Mouse (Mus musculus): Measurements from ENCODE around the gene Lix1l. TPM values are rescaled to one million over a fixed set of nuclear protein-coding genes. Genes with fewer than 3 reads are reported as not detected.
A peak's percentile ranks its signal among the peaks of the same experiment; 100 is the strongest.

Gene Lix1l
- polyA plus RNA-seq, 1 experiment: 24.2 TPM

DNA sequence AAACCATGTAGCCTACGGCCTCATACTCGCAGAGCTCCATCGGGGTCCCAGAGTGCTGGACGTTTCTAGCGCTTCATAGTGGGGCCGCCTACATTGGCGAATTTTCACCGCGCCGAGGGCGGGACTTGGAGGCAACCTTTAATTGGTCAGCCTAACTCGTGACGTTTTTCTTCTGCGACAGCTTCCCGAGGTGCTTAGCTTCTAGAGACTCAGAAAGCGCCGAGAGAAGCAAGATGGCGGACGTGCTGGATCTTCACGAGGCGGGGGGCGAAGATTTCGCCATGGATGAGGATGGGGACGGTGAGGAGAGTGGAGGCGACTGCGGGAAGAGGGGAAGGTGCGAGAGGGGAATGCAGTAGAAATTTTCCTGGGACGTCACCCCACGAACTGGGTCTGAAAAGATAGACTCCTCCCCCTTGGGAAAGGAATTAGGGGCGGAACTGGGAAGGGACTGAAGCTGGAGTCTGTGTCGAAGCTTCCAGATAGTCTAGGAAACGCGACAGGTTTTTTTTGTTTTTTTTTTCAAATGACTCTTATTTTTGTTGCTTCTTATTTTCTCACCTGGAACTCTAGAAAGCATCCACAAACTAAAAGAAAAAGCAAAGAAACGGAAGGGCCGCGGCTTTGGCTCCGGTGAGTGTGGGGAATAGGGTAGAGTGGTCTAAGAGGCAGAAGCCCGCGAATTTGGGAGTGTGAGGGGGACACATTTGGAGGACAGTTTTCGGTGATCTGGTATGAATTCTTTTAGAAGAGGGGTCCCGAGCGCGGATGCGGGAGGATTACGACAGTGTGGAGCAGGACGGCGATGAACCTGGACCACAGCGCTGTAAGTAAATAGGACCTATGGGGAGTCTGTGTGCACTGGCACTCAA lies 29.0 kb downstream of the Lix1l start, which contains the start of gene Rbm8a:
Gene Rbm8a, plus strand, starts transcription at position 205 of the 872 bp plus-strand sequence.
- peaks cover 50% of the 10 kb centered on the region for H3K79me2 ChIP-seq (ENCODE audit: control insufficient read depth, insufficient read depth)
- H3K36me3 ChIP-seq (ENCODE audit: control insufficient read depth, insufficient read depth): peaks cover 34% of the 10 kb centered on the region
- no peak for TF ChIP-seq CEBPB (IDR thresholded peaks at IDR 0.05; ENCODE audit: low read depth)
- TF ChIP-seq FOSL1 (IDR thresholded peaks at IDR 0.05; ENCODE audit: insufficient read depth, low read length, poor library complexity, severe bottlenecking): no peak
- peak; percentile 73 for TF ChIP-seq MAX (IDR thresholded peaks at IDR 0.05)
- no peak for TF ChIP-seq MYOG (IDR thresholded peaks at IDR 0.05; ENCODE audit: control insufficient read depth, extremely low read depth, insufficient read length)
- TF ChIP-seq MYOD1 (IDR thresholded peaks at IDR 0.05; ENCODE audit: control insufficient read depth, insufficient read length, low read depth): no peak
- TF ChIP-seq USF1 (IDR thresholded peaks at IDR 0.05; ENCODE audit: low read depth): no peak
- peaks cover 29% of the 10 kb centered on the region for H3K79me3 ChIP-seq (ENCODE audit: low read depth)
- H3K4me3 ChIP-seq (ENCODE audit: insufficient read depth, poor library complexity, severe bottlenecking): peak within 1 kb of the TSS; percentile 78
- peak within 1 kb of the TSS; percentile 85 for H3ac ChIP-seq (ENCODE audit: control insufficient read depth, insufficient read length, low read depth)
- no peaks in the 10 kb centered on the region for H3K27me3 ChIP-seq (ENCODE audit: control insufficient read depth, insufficient read depth, insufficient read length)

DNA sequence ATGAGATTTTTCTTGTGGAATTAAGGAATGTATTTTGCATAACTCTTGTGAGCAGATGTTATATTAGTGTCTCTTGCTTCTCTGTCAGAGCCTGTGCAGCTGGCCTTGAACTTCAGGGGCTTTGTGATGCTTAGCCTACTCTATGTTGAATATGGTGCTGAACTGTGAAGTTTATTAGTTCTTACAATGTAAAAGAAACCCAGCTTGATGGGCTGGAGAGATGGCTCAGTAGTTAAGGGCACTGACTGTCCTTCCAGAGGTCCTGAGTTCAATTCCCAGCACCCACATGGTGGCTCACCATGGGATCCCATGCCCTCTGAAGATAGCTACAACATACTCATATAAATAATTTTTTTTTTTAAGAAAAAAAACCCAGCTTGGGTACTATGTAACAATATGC lies 31.1 kb downstream of the Lix1l start:
- no peak overlapping the region for H3K4me3 ChIP-seq (ENCODE audit: insufficient read depth, poor library complexity, severe bottlenecking)
- H3K79me3 ChIP-seq (ENCODE audit: low read depth): peaks cover 35% of the 10 kb centered on the region
- no peaks in the 10 kb centered on the region for H3K27me3 ChIP-seq (ENCODE audit: control insufficient read depth, insufficient read depth, insufficient read length)
- no peak overlapping the region for H3ac ChIP-seq (ENCODE audit: control insufficient read depth, insufficient read length, low read depth)
- H3K36me3 ChIP-seq (ENCODE audit: control insufficient read depth, insufficient read depth): peaks cover 34% of the 10 kb centered on the region
- H3K79me2 ChIP-seq (ENCODE audit: control insufficient read depth, insufficient read depth): peaks cover 63% of the 10 kb centered on the region
- TF ChIP-seq MYOG (IDR thresholded peaks at IDR 0.05; ENCODE audit: control insufficient read depth, extremely low read depth, insufficient read length) (no peak), USF1 (IDR thresholded peaks at IDR 0.05; ENCODE audit: low read depth) (no peak), FOSL1 (IDR thresholded peaks at IDR 0.05; ENCODE audit: insufficient read depth, low read length, poor library complexity, severe bottlenecking) (no peak), CEBPB (IDR thresholded peaks at IDR 0.05; ENCODE audit: low read depth) (no peak), MAX (IDR thresholded peaks at IDR 0.05) (no peak), CTCF (IDR thresholded peaks at IDR 0.05; ENCODE audit: control insufficient read depth, insufficient read depth, insufficient read length) (no peak), MYOD1 (IDR thresholded peaks at IDR 0.05; ENCODE audit: control insufficient read depth, insufficient read length, low read depth) (no peak)

DNA sequence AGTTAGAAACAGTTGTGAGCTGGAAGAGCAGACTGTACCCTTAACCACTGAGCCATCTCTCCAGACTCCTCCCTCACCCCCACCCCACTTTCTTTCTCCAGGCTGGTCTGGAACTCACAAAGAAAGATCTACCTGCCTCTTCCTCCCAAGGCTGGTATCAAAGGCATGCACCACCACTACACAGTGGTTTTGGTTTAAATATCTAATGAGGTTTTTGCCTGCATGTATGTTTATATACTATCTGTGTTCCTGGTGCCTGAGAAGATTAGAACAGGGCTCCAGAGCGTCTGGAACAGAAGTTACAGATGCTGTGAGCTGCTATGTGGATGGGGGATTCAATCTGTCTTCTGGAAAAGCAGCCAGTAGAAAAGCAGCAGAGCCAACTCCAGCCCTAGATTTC lies 33.1 kb downstream of the Lix1l start:
- Histone ChIP-seq H3K36me3 (ENCODE audit: control insufficient read depth, insufficient read depth) (peaks cover 43% of the 10 kb centered on the region), H3K27me3 (ENCODE audit: control insufficient read depth, insufficient read depth, insufficient read length) (no peaks in the 10 kb centered on the region), H3K79me3 (ENCODE audit: low read depth) (peaks cover 37% of the 10 kb centered on the region), H3K4me3 (ENCODE audit: insufficient read depth, poor library complexity, severe bottlenecking) (no peak overlapping the region), H3K79me2 (ENCODE audit: control insufficient read depth, insufficient read depth) (peaks cover 55% of the 10 kb centered on the region), H3ac (ENCODE audit: control insufficient read depth, insufficient read length, low read depth) (no peak overlapping the region)
- no peak for TF ChIP-seq CTCF (IDR thresholded peaks at IDR 0.05; ENCODE audit: control insufficient read depth, insufficient read depth, insufficient read length)
- no peak for TF ChIP-seq MYOD1 (IDR thresholded peaks at IDR 0.05; ENCODE audit: control insufficient read depth, insufficient read length, low read depth)
- TF ChIP-seq FOSL1 (IDR thresholded peaks at IDR 0.05; ENCODE audit: insufficient read depth, low read length, poor library complexity, severe bottlenecking): no peak
- no peak for TF ChIP-seq MYOG (IDR thresholded peaks at IDR 0.05; ENCODE audit: control insufficient read depth, extremely low read depth, insufficient read length)
- TF ChIP-seq CEBPB (IDR thresholded peaks at IDR 0.05; ENCODE audit: low read depth): no peak
- TF ChIP-seq USF1 (IDR thresholded peaks at IDR 0.05; ENCODE audit: low read depth): no peak
- TF ChIP-seq MAX (IDR thresholded peaks at IDR 0.05): no peak

DNA sequence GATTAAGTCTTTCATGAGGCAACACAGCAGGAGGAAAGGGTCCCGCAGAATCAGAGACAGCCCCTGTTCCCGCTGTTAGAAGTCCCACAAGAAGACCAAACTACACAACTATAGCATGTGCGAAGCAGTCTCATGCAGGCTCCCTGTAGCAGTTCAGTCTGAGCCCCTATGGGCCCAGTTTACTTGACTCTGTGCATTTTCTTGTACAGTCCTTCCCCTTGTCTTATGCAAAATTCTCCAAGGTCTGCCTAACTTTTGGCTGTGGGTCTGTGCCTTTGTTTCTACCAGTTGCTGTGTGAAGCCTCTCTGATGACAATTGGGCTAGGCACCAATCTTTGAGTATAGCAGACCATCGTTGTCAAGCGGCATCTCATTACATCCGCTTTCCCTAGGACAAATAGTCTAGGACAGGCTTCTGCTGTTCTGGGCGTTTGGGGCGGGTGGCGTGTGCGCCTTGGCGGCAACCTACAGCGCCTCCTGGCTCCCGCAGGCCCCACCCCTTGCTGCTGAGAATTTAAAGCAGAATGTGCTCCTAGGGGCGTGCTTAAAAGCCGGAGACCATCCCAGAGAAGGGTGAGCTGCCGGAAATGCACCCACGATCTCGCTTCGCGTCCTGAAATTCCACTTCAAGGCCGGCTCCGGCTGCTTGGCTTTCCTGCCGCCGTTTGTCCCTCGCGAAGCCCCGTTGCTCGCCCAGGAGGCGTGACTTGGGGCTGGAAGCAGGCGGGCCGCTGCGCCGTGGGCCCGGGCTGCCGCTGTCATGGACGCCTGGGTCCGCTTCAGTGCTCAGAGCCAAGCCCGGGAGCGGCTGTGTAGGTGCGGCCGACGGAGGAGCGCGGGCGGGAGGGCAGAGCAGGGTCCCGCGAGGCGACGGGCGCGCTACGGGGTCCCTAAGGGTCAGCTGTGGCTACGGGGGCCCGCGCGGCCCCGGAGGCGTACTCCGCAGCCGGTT lies 34.3 kb downstream of the Lix1l start, which contains the start of the genes Pex11b and Gm42957:
Gene Pex11b, plus strand, starts transcription at position 449 of the 952 bp plus-strand sequence.
Gene Gm42957, plus strand, starts transcription at position 547 of the 952 bp plus-strand sequence.
- Histone ChIP-seq H3K79me2 (ENCODE audit: control insufficient read depth, insufficient read depth) (peaks cover 43% of the 10 kb centered on the region), H3K36me3 (ENCODE audit: control insufficient read depth, insufficient read depth) (peaks cover 47% of the 10 kb centered on the region), H3K4me3 (ENCODE audit: insufficient read depth, poor library complexity, severe bottlenecking) (peak within 1 kb of the TSS; percentile 68), H3ac (ENCODE audit: control insufficient read depth, insufficient read length, low read depth) (peak within 1 kb of the TSS; percentile 84), H3K27me3 (ENCODE audit: control insufficient read depth, insufficient read depth, insufficient read length) (no peaks in the 10 kb centered on the region), H3K79me3 (ENCODE audit: low read depth) (peaks cover 30% of the 10 kb centered on the region)
- TF ChIP-seq CTCF (IDR thresholded peaks at IDR 0.05; ENCODE audit: control insufficient read depth, insufficient read depth, insufficient read length): no peak
- no peak for TF ChIP-seq MYOG (IDR thresholded peaks at IDR 0.05; ENCODE audit: control insufficient read depth, extremely low read depth, insufficient read length)
- TF ChIP-seq MYOD1 (IDR thresholded peaks at IDR 0.05; ENCODE audit: control insufficient read depth, insufficient read length, low read depth): no peak
- TF ChIP-seq MAX (IDR thresholded peaks at IDR 0.05): peak; percentile 62

DNA sequence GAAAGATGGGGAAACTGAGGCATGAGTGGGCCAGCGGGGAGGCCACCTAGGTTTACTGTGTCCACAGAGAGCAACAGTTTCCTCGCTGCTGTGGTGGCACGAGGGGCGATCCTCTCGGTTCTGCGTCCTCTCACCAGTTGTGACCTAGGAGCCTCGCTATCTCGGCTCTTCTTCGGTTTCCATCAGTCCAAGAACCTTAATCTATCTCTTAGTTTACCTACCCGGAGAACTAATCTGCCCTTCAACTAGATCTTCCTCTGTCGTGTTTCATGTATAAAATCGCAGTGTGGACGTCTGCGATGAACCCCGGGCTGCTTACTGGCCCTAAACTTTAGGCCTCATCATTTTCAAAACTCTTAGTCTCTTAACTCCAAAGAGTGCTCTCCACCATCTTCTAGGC lies 35.0 kb downstream of the Lix1l start:
- H3K27me3 ChIP-seq (ENCODE audit: control insufficient read depth, insufficient read depth, insufficient read length): no peaks in the 10 kb centered on the region
- peak overlapping the region; percentile 84 for H3ac ChIP-seq (ENCODE audit: control insufficient read depth, insufficient read length, low read depth)
- H3K79me3 ChIP-seq (ENCODE audit: low read depth): peaks cover 23% of the 10 kb centered on the region
- peak overlapping the region; percentile 68 for H3K4me3 ChIP-seq (ENCODE audit: insufficient read depth, poor library complexity, severe bottlenecking)
- no peak for TF ChIP-seq MAX (IDR thresholded peaks at IDR 0.05)
- TF ChIP-seq USF1 (IDR thresholded peaks at IDR 0.05; ENCODE audit: low read depth): no peak
- no peak for TF ChIP-seq CEBPB (IDR thresholded peaks at IDR 0.05; ENCODE audit: low read depth)
- TF ChIP-seq MYOD1 (IDR thresholded peaks at IDR 0.05; ENCODE audit: control insufficient read depth, insufficient read length, low read depth): no peak
- TF ChIP-seq MYOG (IDR thresholded peaks at IDR 0.05; ENCODE audit: control insufficient read depth, extremely low read depth, insufficient read length): no peak
- TF ChIP-seq CTCF (IDR thresholded peaks at IDR 0.05; ENCODE audit: control insufficient read depth, insufficient read depth, insufficient read length): no peak
- no peak for TF ChIP-seq FOSL1 (IDR thresholded peaks at IDR 0.05; ENCODE audit: insufficient read depth, low read length, poor library complexity, severe bottlenecking)
- peaks cover 36% of the 10 kb centered on the region for H3K79me2 ChIP-seq (ENCODE audit: control insufficient read depth, insufficient read depth)
- H3K36me3 ChIP-seq (ENCODE audit: control insufficient read depth, insufficient read depth): peaks cover 45% of the 10 kb centered on the region
